Mouse (Mus musculus) lung, postnatal 0 days (tissue): ENCODE results near the gene Tnni2. TPM values are rescaled to one million over a fixed set of nuclear protein-coding genes. Genes with fewer than 3 reads are reported as not detected.

Source experiments
- ATAC-seq: fragments of 200-750 bp; cut with Nextera tagmentation; 2 replicates; pipeline ENCODE4 v1.8.0; 2017; ENCODE audit warnings: moderate library complexity
- DNase-seq: peaks from one replicate; pipeline ENCODE4 v3.0.0-alpha.2; 2016; ENCODE audit warnings: low spot score
- H3K27ac ChIP-seq: fragments of 300-500 bp; sonication (generic); 2 replicates; pipeline ENCODE4 v1.5.1; 2014; ENCODE audit warnings: antibody characterized with exemption, mild to moderate bottlenecking, low read length, mixed read lengths
- H3K27me3 ChIP-seq: fragments of 300-500 bp; sonication (generic); replicated peaks from 2 replicates; pipeline ENCODE4 v1.6.1; 2014; ENCODE audit warnings: low read length, mixed read lengths; ENCODE audit not compliant: insufficient read depth
- H3K36me3 ChIP-seq: fragments of 300-500 bp; sonication (generic); 2 replicates; pipeline ENCODE4 v1.6.1; 2014; ENCODE audit warnings: low read length, mixed read lengths; ENCODE audit not compliant: insufficient read depth
- H3K4me1 ChIP-seq: fragments of 300-500 bp; sonication (generic); 2 replicates; pipeline ENCODE4 v1.6.1; 2014; ENCODE audit warnings: antibody characterized with exemption, low read depth, low read length, mixed read lengths; ENCODE audit not compliant: insufficient read depth
- H3K4me2 ChIP-seq: fragments of 300-500 bp; sonication (generic); replicated peaks from 2 replicates; pipeline ENCODE4 v1.6.1; 2014; ENCODE audit warnings: low read depth, mild to moderate bottlenecking, low read length, moderate library complexity, mixed read lengths
- H3K4me3 ChIP-seq: fragments of 300-500 bp; sonication (generic); 2 replicates; pipeline ENCODE4 v1.5.1; 2014; ENCODE audit warnings: low read depth, low read length
- H3K9ac ChIP-seq: fragments of 300-500 bp; sonication (generic); replicated peaks from 2 replicates; pipeline ENCODE4 v1.6.1; 2014; ENCODE audit warnings: low read depth, mild to moderate bottlenecking
- H3K9me3 ChIP-seq: fragments of 300-500 bp; sonication (generic); 2 replicates; pipeline ENCODE4 v1.6.1; 2016; ENCODE audit warnings: low read length, mixed read lengths
- CTCF ChIP-seq: IDR thresholded peaks from 2 replicates; pipeline ENCODE4 v1.5.1; 2016; ENCODE audit warnings: antibody characterized with exemption, mild to moderate bottlenecking
- EP300 ChIP-seq: IDR thresholded peaks from 2 replicates; pipeline ENCODE4 v1.6.1; 2016; ENCODE audit warnings: antibody characterized with exemption, mild to moderate bottlenecking, control low read depth
- WGBS: fragments of 180-500 bp; shearing (Covaris S2); extraction: QIAGEN DNeasy Blood & Tissue Kit; methylation state at CpG from one replicate; pipeline ENCODE4 v1.1.7; 2014; 5-methylcytosine and 5-hydroxymethylcytosine counted together
- polyA plus RNA-seq: library from polyadenylated mRNA; unstranded; fragments of >200 nt; fragmentation: Nextera tagmentation; extraction: Ambion mirVana; gene quantifications from 2 replicates; pipeline ENCODE4 v1.2.1, GENCODE M21; 2015

Tnni2 gene
- polyA plus RNA-seq, 1 experiment from 2014 or later, result 1.9 TPM

- DNase-seq (no peak), ATAC-seq (no peak)
- no peaks in the 10 kb centered on the region for H3K9me3 ChIP-seq
- H3K27ac ChIP-seq, result no peak overlapping the region
- no peak overlapping the region for H3K4me2 ChIP-seq
- WGBS, result 55% methylated on average over 5 of the region's 6 CpGs
- no peak for TF ChIP-seq CTCF
- TF ChIP-seq EP300, result no peak
- no peak overlapping the region for H3K9ac ChIP-seq
- H3K4me3 ChIP-seq, result no peak overlapping the region
- 0 out of 2 replicates have a peak, but pooled peaks cover 4% of the 10 kb centered on the region for H3K4me1 ChIP-seq
- H3K27me3 ChIP-seq, result no peaks in the 10 kb centered on the region
- H3K36me3 ChIP-seq, result no peaks in the 10 kb centered on the region
Observed at GRCm38 (mm10) chr7:142471414-142471861, 29.8 kb downstream of the Tnni2 start.

GRCm38 (mm10) chr7:142471884-142472570, 30.4 kb downstream of the Tnni2 start:
- H3K4me2 ChIP-seq, result no peak overlapping the region
- H3K4me3 ChIP-seq, result no peak overlapping the region
- H3K27ac ChIP-seq, result peak overlapping the region; percentile 43; the same call in 1 of the 2 replicates
- 40% methylated on average over 15 of the region's 15 CpGs for WGBS
- no peak overlapping the region for H3K9ac ChIP-seq
- ATAC-seq (no peak), DNase-seq (no peak)
- H3K36me3 ChIP-seq, result no peaks in the 10 kb centered on the region
- 0 out of 2 replicates have a peak, but pooled peaks cover 4% of the 10 kb centered on the region for H3K4me1 ChIP-seq
- no peaks in the 10 kb centered on the region for H3K27me3 ChIP-seq
- H3K9me3 ChIP-seq, result no peaks in the 10 kb centered on the region
- TF ChIP-seq CTCF (no peak), EP300 (no peak)

GRCm38 (mm10) chr7:142472936-142473335, 31.3 kb downstream of the Tnni2 start:
- no peak for ATAC-seq
- WGBS, result 91% methylated on average over 4 of the region's 4 CpGs
- H3K27me3 ChIP-seq, result no peaks in the 10 kb centered on the region
- H3K4me3 ChIP-seq, result no peak overlapping the region
- 0 out of 2 replicates have a peak, but pooled peaks cover 4% of the 10 kb centered on the region for H3K4me1 ChIP-seq
- H3K36me3 ChIP-seq, result no peaks in the 10 kb centered on the region
- DNase-seq, result no peak
- no peak overlapping the region for H3K27ac ChIP-seq
- no peak overlapping the region for H3K4me2 ChIP-seq
- H3K9ac ChIP-seq, result no peak overlapping the region
- TF ChIP-seq EP300 (no peak), CTCF (no peak)
- H3K9me3 ChIP-seq, result no peaks in the 10 kb centered on the region

GRCm38 (mm10) chr7:142473476-142473875, 31.9 kb downstream of the Tnni2 start:
- no peak overlapping the region for H3K4me3 ChIP-seq
- H3K4me2 ChIP-seq, result no peak overlapping the region
- ATAC-seq, result no peak
- WGBS, result 75% methylated on average over 2 of the region's 2 CpGs
- DNase-seq, result no peak
- no peaks in the 10 kb centered on the region for H3K9me3 ChIP-seq
- no peak overlapping the region for H3K27ac ChIP-seq
- H3K36me3 ChIP-seq, result no peaks in the 10 kb centered on the region
- H3K27me3 ChIP-seq, result no peaks in the 10 kb centered on the region
- H3K9ac ChIP-seq, result no peak overlapping the region
- 0 out of 2 replicates have a peak, but pooled peaks cover 4% of the 10 kb centered on the region for H3K4me1 ChIP-seq
- TF ChIP-seq EP300 (no peak), CTCF (no peak)

GRCm38 (mm10) chr7:142474799-142475198, 33.2 kb downstream of the Tnni2 start:
- Histone ChIP-seq H3K4me3 (peak overlapping the region; percentile 22; the same call in 1 of the 2 replicates), H3K9me3 (no peaks in the 10 kb centered on the region), H3K4me2 (peak overlapping the region; percentile 43), H3K9ac (peak overlapping the region; percentile 46; the same call in 1 of the 2 replicates), H3K27me3 (no peaks in the 10 kb centered on the region), H3K27ac (peak overlapping the region; percentile 68; the same call in 1 of the 2 replicates), H3K4me1 (0 out of 2 replicates have a peak, but pooled peaks cover 4% of the 10 kb centered on the region), H3K36me3 (no peaks in the 10 kb centered on the region)
- ATAC-seq (peak; percentile 67), DNase-seq (peak; percentile 41)
- no peak for TF ChIP-seq CTCF
- no peak for TF ChIP-seq EP300
- WGBS, result 60% methylated on average over 10 of the region's 14 CpGs

- ATAC-seq (no peak), DNase-seq (no peak)
- H3K27ac ChIP-seq, result peak overlapping the region; percentile 63
- H3K36me3 ChIP-seq, result no peaks in the 10 kb centered on the region
- H3K4me2 ChIP-seq, result peak overlapping the region; percentile 43
- H3K4me1 ChIP-seq, result 0 out of 2 replicates have a peak, but pooled peaks cover 2% of the 10 kb centered on the region
- WGBS, result 45% methylated on average over 7 of the region's 7 CpGs
- no peaks in the 10 kb centered on the region for H3K9me3 ChIP-seq
- H3K27me3 ChIP-seq, result no peaks in the 10 kb centered on the region
- H3K9ac ChIP-seq, result peak overlapping the region; percentile 46
- H3K4me3 ChIP-seq, result peak overlapping the region; percentile 22
- no peak for TF ChIP-seq CTCF
- no peak for TF ChIP-seq EP300
Observed at GRCm38 (mm10) chr7:142475641-142476040, 34.0 kb downstream of the Tnni2 start.
